Mouse (Mus musculus): Measurements from ENCODE around the gene Rbm20.

- TF ChIP-seq ZNF384 (IDR thresholded peaks at IDR 0.05; ENCODE audit: low read depth, low read length), result no peak
- no peak for TF ChIP-seq MAFK (IDR thresholded peaks at IDR 0.05; ENCODE audit: insufficient read depth, low read depth, low read length)
- TF ChIP-seq HCFC1 (IDR thresholded peaks at IDR 0.05; ENCODE audit: borderline replicate concordance, insufficient read depth, low read length), result no peak
- TF ChIP-seq CHD2 (IDR thresholded peaks at IDR 0.05; ENCODE audit: low read depth, low read length), result no peak
- TF ChIP-seq ZC3H11A (IDR thresholded peaks at IDR 0.05; ENCODE audit: borderline replicate concordance, low read depth, low read length), result no peak
Measured at GRCm38 (mm10) chr19:53780752-53781602, 103.9 kb downstream of the Rbm20 start.
